Mouse (Mus musculus) C2C12 (cell line): Measurements from ENCODE around the gene Haus4.

Experiments
- CEBPB ChIP-seq: IDR thresholded peaks from one replicate; pipeline ENCODE4 v1.6.1; 2011; ENCODE audit warnings: low read depth, mild to moderate bottlenecking, control low read depth, moderate library complexity
- CTCF ChIP-seq: IDR thresholded peaks from one replicate; pipeline ENCODE4 v1.5.1; 2011; ENCODE audit not compliant: control insufficient read depth, insufficient read depth, insufficient read length
- USF1 ChIP-seq: IDR thresholded peaks from one replicate; pipeline ENCODE4 v1.6.1; 2011; ENCODE audit warnings: low read depth, mild to moderate bottlenecking, control low read depth, moderate library complexity

DNA sequence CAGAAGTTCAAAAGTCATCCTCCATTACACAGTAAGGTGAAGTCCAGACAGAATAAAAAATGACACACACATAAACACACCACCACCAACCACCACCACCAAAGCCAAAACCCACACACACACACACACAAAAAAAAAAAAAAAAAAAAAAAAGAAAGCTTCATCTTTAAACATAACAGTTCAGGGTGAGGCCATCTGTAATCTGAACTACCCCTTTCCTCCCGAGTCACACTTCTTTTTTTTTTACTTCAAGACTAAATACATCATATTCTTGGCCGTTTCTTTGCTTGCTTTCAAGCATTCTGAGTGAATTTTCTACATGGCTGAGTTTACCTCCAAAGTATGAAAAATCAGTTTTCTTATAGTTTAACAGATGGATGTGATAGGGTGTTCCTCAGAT, 47.2 kb upstream of the Haus4 start:
- no peak for TF ChIP-seq CTCF
- no peak for TF ChIP-seq CEBPB
- TF ChIP-seq USF1 = no peak
